Mouse (Mus musculus) heart, embryonic 10.5 days (tissue): ENCODE results near the gene Fgfr2. TPM values are rescaled to one million over a fixed set of nuclear protein-coding genes. Genes with fewer than 3 reads are reported as not detected.

ENCODE experiments used
- DNase-seq: peaks from one replicate; pipeline ENCODE4 v3.0.0-alpha.2; 2017; ENCODE audit warnings: low spot score
- H3K27ac ChIP-seq: fragments of 300-500 bp; sonication (generic); 2 replicates; pipeline ENCODE4 v1.5.1; 2016; ENCODE audit warnings: mild to moderate bottlenecking
- H3K27me3 ChIP-seq: fragments of 300-500 bp; sonication (generic); 2 replicates; pipeline ENCODE4 v1.6.1; 2016; ENCODE audit warnings: mild to moderate bottlenecking; ENCODE audit not compliant: poor library complexity, insufficient read depth, severe bottlenecking
- H3K36me3 ChIP-seq: fragments of 300-500 bp; sonication (generic); 2 replicates; pipeline ENCODE4 v1.6.1; 2016; ENCODE audit warnings: mild to moderate bottlenecking, moderate library complexity
- H3K4me1 ChIP-seq: fragments of 300-500 bp; sonication (generic); 2 replicates; pipeline ENCODE4 v1.6.1; 2016; ENCODE audit warnings: mild to moderate bottlenecking
- H3K4me3 ChIP-seq: fragments of 300-500 bp; sonication (generic); 2 replicates; pipeline ENCODE4 v1.5.1; 2016; ENCODE audit warnings: mild to moderate bottlenecking, moderate library complexity
- H3K9me3 ChIP-seq: fragments of 300-500 bp; sonication (generic); 2 replicates; pipeline ENCODE4 v1.6.1; 2016; ENCODE audit warnings: mild to moderate bottlenecking, moderate library complexity
- WGBS: fragments of 180-500 bp; shearing (Covaris S2); methylation state at CpG from one replicate; pipeline ENCODE4 v1.1.7; 2016; 5-methylcytosine and 5-hydroxymethylcytosine counted together
- polyA plus RNA-seq: library from polyadenylated mRNA; unstranded; fragments of >200 nt; fragmentation: Nextera tagmentation; extraction: Ambion mirVana; gene quantifications from 2 replicates; pipeline ENCODE4 v1.2.1, GENCODE M21; 2016

Fgfr2 gene
- polyA plus RNA-seq, 1 experiment from 2014 or later, result 46.6 TPM

DNA sequence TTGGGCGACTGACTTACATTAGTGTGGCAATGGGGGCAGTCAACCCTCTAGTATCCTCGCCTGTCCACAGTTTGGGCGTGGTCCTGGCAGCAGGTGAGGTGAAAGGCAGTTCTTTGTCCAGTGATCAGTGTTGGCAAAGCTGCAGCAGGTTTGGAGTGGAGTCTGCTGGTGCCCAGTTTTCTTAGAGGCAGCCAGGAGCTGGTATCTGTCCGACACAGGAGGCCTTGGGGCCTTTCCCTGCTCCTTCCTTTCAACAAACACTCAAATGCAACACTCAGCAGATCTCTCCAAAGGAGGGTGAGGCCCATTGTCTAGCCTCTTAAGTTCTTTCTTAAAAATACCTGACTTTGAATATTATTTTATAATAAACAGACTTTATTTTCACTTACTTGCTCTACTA is 2564.6 kb downstream of the Fgfr2 start:
- Histone ChIP-seq H3K9me3 (no peaks in the 10 kb centered on the region), H3K27ac (no peak overlapping the region), H3K36me3 (no peaks in the 10 kb centered on the region), H3K27me3 (no peaks in the 10 kb centered on the region), H3K4me1 (no peaks in the 10 kb centered on the region), H3K4me3 (no peak overlapping the region)
- DNase-seq, result no peak
- 66% methylated on average over 4 of the region's 4 CpGs for whole genome bisulfite sequencing

- no peak overlapping the region for H3K27ac ChIP-seq
- WGBS, result 76% methylated on average over 5 of the region's 5 CpGs
- no peaks in the 10 kb centered on the region for H3K27me3 ChIP-seq
- no peaks in the 10 kb centered on the region for H3K9me3 ChIP-seq
- no peaks in the 10 kb centered on the region for H3K36me3 ChIP-seq
- no peak for DNase-seq
- H3K4me1 ChIP-seq, result peaks cover 6% of the 10 kb centered on the region
- H3K4me3 ChIP-seq, result no peak overlapping the region
These were observed 2567.6 kb downstream of the Fgfr2 start for GRCm38 (mm10) chr7:130555597-130555996.

- H3K4me3 ChIP-seq, result no peak overlapping the region
- peaks cover 6% of the 10 kb centered on the region for H3K4me1 ChIP-seq
- DNase-seq, result no peak
- H3K27me3 ChIP-seq, result no peaks in the 10 kb centered on the region
- no peaks in the 10 kb centered on the region for H3K9me3 ChIP-seq
- H3K27ac ChIP-seq, result no peak overlapping the region
- no peaks in the 10 kb centered on the region for H3K36me3 ChIP-seq
- WGBS, result 79% methylated on average over 4 of the region's 4 CpGs
These were observed 2569.8 kb downstream of the Fgfr2 start for GRCm38 (mm10) chr7:130553321-130553720.

DNA sequence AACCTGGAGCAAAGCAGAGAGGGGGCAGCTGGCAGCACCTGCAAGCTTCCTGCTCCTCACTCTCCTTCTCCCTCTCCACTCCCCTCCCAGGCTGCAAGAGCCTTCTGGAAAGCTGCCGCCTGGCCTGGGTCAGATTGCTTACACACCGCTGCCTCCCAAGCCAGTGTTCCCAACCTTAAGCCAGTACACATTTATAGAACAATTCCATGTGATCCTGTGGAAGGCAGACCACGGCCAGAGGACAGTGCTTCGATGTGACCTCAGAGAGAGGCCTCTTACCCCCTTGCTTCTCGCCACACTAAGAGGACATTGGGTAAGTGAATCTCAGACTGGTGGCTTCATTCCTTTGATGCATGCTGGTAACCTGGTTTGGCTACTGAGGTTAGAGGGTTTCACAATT is 2570.4 kb downstream of the Fgfr2 start:
- DNase-seq, result no peak
- no peaks in the 10 kb centered on the region for H3K9me3 ChIP-seq
- H3K27me3 ChIP-seq, result no peaks in the 10 kb centered on the region
- 59% methylated on average over 5 of the region's 5 CpGs for WGBS
- H3K36me3 ChIP-seq, result no peaks in the 10 kb centered on the region
- peaks cover 6% of the 10 kb centered on the region for H3K4me1 ChIP-seq
- H3K4me3 ChIP-seq, result no peak overlapping the region
- no peak overlapping the region for H3K27ac ChIP-seq

- 78% methylated on average over 12 of the region's 12 CpGs for WGBS
- Histone ChIP-seq H3K36me3 (peaks cover 27% of the 10 kb centered on the region), H3K27ac (peak overlapping the region; percentile 98; the same call in 1 of the 2 replicates), H3K9me3 (no peaks in the 10 kb centered on the region), H3K4me1 (peaks cover 14% of the 10 kb centered on the region), H3K27me3 (no peaks in the 10 kb centered on the region), H3K4me3 (peak overlapping the region; percentile 81)
- peak; percentile 70 for DNase-seq
These were observed 2575.4 kb downstream of the Fgfr2 start for GRCm38 (mm10) chr7:130547635-130548175.

DNA sequence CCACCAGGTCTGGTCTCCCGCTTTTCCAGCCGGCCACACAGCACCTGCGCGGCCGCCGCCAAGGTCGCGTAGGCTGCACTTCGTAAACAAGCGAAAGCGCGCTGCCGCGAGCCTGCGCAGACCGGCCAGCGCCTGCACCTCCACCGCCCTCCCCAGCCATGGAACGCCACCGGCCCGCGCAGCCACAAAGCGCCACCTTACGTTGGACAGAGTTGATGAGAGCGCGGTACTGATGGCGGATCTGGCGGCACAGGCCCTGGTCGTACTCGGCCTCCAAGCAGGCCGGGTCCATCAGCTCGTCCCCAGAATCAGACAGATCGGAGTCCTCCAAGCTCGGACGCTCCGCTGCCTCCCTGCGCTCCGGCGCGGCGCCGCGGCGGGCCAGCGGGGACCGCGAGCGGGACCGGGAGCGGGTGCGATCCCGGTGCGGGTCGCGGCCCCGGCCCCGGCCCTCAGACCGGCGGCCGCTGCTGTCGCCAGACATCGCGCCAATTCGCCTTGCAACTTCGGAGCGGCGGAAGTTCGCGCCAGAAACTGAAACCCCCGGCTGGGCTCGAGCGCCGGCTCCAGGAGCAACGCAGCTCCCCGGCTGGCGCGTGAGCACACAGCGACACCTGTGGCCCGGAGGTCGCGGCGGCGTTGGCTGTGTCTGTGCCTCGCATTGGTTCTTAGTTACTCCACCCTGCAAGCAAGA is 2576.2 kb downstream of the Fgfr2 start:
- Histone ChIP-seq H3K27me3 (no peaks in the 10 kb centered on the region), H3K4me1 (peaks cover 11% of the 10 kb centered on the region), H3K9me3 (no peaks in the 10 kb centered on the region), H3K36me3 (peaks cover 35% of the 10 kb centered on the region), H3K4me3 (peak overlapping the region; percentile 81), H3K27ac (peak overlapping the region; percentile 98)
- peak; percentile 96 for DNase-seq
- under 1% methylated on average over 84 of the region's 84 CpGs for WGBS

DNA sequence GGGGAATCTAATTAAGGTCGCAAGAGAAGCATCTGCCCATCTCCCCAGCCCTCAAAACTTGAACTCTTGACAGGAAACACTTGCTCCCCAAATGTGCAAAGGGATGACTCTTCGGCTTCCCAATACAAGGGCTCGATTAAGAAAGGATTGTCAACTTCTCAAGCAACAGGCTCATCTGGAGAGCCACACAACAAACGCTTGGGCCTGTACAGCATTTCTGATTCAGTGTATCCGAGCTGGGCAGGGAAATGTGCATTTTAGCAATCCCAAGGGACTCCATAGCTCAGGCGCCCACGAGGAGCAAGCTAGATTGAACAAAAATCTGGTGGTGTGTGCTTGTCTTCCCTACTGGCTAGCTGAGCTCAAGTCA is 2576.7 kb downstream of the Fgfr2 start:
- peak overlapping the region; percentile 81 for H3K4me3 ChIP-seq
- H3K4me1 ChIP-seq, result peaks cover 11% of the 10 kb centered on the region
- peaks cover 40% of the 10 kb centered on the region for H3K36me3 ChIP-seq
- H3K27me3 ChIP-seq, result no peaks in the 10 kb centered on the region
- 7% methylated on average over 7 of the region's 7 CpGs for WGBS
- no peaks in the 10 kb centered on the region for H3K9me3 ChIP-seq
- no peak for DNase-seq
- peak overlapping the region; percentile 98 for H3K27ac ChIP-seq

DNA sequence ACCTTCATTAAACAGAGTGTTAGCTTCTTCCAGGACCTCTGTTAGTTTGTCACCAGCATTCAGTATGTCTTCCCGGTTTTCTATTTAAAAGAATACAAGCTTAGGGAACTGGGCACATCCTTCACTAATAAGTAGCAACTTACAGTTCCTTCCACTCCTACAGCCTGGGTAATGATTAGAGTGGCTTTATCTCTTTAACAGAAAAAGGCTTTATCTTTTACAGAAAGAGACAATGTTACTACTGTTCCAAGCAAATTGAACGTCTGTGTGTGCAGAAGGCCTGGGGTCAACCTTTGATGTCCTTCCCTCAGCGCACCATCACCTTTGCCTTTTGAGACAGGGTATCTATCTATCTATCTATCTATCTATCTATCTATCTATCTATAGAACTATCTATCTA is 2577.3 kb downstream of the Fgfr2 start:
- Histone ChIP-seq H3K27me3 (no peaks in the 10 kb centered on the region), H3K36me3 (peaks cover 45% of the 10 kb centered on the region), H3K4me3 (peak overlapping the region; percentile 81), H3K4me1 (peaks cover 11% of the 10 kb centered on the region), H3K9me3 (no peaks in the 10 kb centered on the region), H3K27ac (peak overlapping the region; percentile 98)
- DNase-seq, result no peak
- 58% methylated on average over 3 of the region's 3 CpGs for WGBS

DNA sequence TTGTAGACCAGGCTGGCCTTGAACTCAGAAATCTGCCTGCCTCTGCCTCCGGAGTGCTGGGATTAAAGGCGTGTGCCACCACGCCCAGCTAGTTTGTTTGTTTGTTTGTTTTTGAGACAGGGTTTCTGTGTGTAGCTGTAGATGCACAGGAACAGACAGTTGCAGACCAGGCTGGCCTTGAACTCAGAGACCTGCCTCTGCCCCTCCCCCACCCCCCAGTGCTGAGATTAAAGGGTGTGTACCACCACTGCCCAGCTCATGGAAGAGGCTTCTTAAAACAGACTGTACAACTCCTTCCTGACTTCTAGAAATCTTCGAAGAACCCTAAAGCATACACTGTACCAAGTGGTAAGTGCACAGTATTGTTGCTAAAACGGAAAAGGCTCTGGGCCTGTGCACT is 2577.7 kb downstream of the Fgfr2 start:
- peaks cover 48% of the 10 kb centered on the region for H3K36me3 ChIP-seq

DNA sequence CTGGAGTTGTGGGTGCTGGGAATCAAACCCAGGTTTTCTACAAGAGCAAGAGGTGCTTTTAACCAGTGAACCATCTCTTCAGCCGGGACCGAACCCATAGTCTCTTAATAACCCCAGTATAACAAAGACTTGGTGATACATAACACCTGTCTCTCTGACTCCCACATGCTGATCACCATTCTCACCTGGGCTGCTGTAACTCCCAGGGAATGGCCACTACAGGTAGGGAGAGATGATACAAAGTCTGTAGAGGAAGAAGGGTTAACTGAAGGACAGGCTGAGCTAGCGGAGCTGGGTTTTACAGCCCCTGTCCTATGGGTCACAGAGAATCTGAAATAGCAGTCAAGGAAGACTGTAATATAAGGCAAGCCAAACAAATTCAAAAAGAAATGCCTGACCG is 2580.0 kb downstream of the Fgfr2 start:
- peak; percentile 61 for DNase-seq
- H3K27me3 ChIP-seq, result no peaks in the 10 kb centered on the region
- WGBS, result 95% methylated on average over 4 of the region's 4 CpGs
- peaks cover 70% of the 10 kb centered on the region for H3K36me3 ChIP-seq
- no peak overlapping the region for H3K4me3 ChIP-seq
- H3K27ac ChIP-seq, result no peak overlapping the region
- peaks cover 11% of the 10 kb centered on the region for H3K4me1 ChIP-seq
- H3K9me3 ChIP-seq, result no peaks in the 10 kb centered on the region

More for the DNA sequence above, 2577.7 kb downstream of the Fgfr2 start:
- peak; percentile 54 for DNase-seq
- Histone ChIP-seq H3K4me3 (peak overlapping the region; percentile 81; the same call in 1 of the 2 replicates), H3K27ac (0 out of 2 replicates have a peak overlapping the region, but pooled peaks have one; percentile 98), H3K4me1 (peaks cover 11% of the 10 kb centered on the region), H3K9me3 (no peaks in the 10 kb centered on the region), H3K27me3 (no peaks in the 10 kb centered on the region)
- WGBS, result 89% methylated on average over 5 of the region's 5 CpGs

GRCm38 (mm10) chr7:130540176-130540575 is 2583.0 kb downstream of the Fgfr2 start:
- Histone ChIP-seq H3K36me3 (peaks cover 96% of the 10 kb centered on the region), H3K9me3 (no peaks in the 10 kb centered on the region)

GRCm38 (mm10) chr7:130537068-130537467 is 2586.1 kb downstream of the Fgfr2 start:
- Histone ChIP-seq H3K36me3 (peaks cover 92% of the 10 kb centered on the region), H3K9me3 (no peaks in the 10 kb centered on the region)

More at GRCm38 (mm10) chr7:130540176-130540575, 2583.0 kb downstream of the Fgfr2 start:
- Histone ChIP-seq H3K27ac (no peak overlapping the region), H3K27me3 (no peaks in the 10 kb centered on the region), H3K4me1 (no peaks in the 10 kb centered on the region), H3K4me3 (no peak overlapping the region)
- WGBS, result 84% methylated on average over 7 of the region's 7 CpGs
- peak; percentile 45 for DNase-seq

DNA sequence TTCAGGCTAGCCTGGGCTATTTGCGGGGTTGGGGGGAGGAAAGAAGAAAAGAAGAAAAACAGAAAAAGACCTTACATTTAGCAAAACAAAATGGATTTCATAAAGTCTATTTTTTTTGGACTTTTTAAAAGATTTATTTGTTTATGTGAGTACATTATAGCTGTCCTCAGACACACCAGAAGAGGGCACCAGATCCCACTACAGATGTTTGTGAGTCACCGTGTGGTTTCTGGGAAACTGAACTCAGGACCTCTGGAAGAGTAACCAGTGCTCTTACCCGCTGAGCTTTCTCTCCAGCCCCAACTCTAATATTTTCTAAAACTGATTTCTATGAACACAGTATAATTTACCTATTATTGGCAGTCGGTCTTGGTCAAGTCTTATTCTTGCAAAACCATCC is 2588.0 kb downstream of the Fgfr2 start:
- H3K4me3 ChIP-seq, result no peak overlapping the region
- no peaks in the 10 kb centered on the region for H3K4me1 ChIP-seq
- no peak overlapping the region for H3K27ac ChIP-seq
- H3K27me3 ChIP-seq, result no peaks in the 10 kb centered on the region
- peak; percentile 16 for DNase-seq
- no peaks in the 10 kb centered on the region for H3K9me3 ChIP-seq
- 89% methylated on average over 4 of the region's 4 CpGs for WGBS
- H3K36me3 ChIP-seq, result peaks cover 85% of the 10 kb centered on the region

More at GRCm38 (mm10) chr7:130537068-130537467, 2586.1 kb downstream of the Fgfr2 start:
- DNase-seq, result no peak
- WGBS, result 90% methylated on average over 4 of the region's 4 CpGs
- H3K4me1 ChIP-seq, result no peaks in the 10 kb centered on the region
- no peak overlapping the region for H3K27ac ChIP-seq
- H3K4me3 ChIP-seq, result no peak overlapping the region
- H3K27me3 ChIP-seq, result no peaks in the 10 kb centered on the region
